Mouse (Mus musculus) G1E (cell line): ENCODE results near the gene Rps6kc1. TPM values are rescaled to one million over a fixed set of nuclear protein-coding genes. Genes with fewer than 3 reads are reported as not detected.

ENCODE experiments used
- ATAC-seq: 2 replicates; pipeline ENCODE4 v1.8.0; 2016; ENCODE audit warnings: mild to moderate bottlenecking; ENCODE audit not compliant: insufficient number of reproducible peaks, poor library complexity, low FRiP score, severe bottlenecking; ENCODE audit errors: extremely low read depth
- DNase-seq: peaks from one replicate; pipeline ENCODE4 v3.0.0; 2012; ENCODE audit warnings: low spot score
- H3K27me3 ChIP-seq: 2 replicates; pipeline ENCODE4 v1.6.1; 2012; ENCODE audit warnings: mild to moderate bottlenecking, low read length, inconsistent platforms; ENCODE audit not compliant: insufficient read depth
- H3K36me3 ChIP-seq: replicated peaks from 2 replicates; pipeline ENCODE3; 2012; ENCODE audit warnings: mild to moderate bottlenecking, inconsistent platforms
- H3K4me1 ChIP-seq: 2 replicates; pipeline ENCODE4 v1.6.1; 2012; ENCODE audit warnings: low read depth, low read length, inconsistent platforms, mixed read lengths; ENCODE audit not compliant: insufficient read depth
- H3K4me3 ChIP-seq: 2 replicates; pipeline ENCODE4 v1.5.1; 2012; ENCODE audit warnings: low read depth, mild to moderate bottlenecking, inconsistent platforms, low read length, moderate library complexity, mixed read lengths
- H3K9me3 ChIP-seq: replicated peaks from 2 replicates; pipeline ENCODE4 v1.6.1; 2012; ENCODE audit warnings: inconsistent platforms
- CTCF ChIP-seq: IDR thresholded peaks from 2 replicates; pipeline ENCODE4 v1.5.1; 2012; ENCODE audit warnings: low read depth, low read length, inconsistent platforms, mixed read lengths
- GATA1 ChIP-seq: IDR thresholded peaks from 2 replicates; pipeline ENCODE4 v1.6.1; 2012; ENCODE audit warnings: borderline replicate concordance, low read length, inconsistent platforms, mixed read lengths
- GATA2 ChIP-seq: IDR thresholded peaks from 2 replicates; pipeline ENCODE4 v1.6.1; 2012; ENCODE audit warnings: low read depth, low read length, inconsistent platforms, borderline replicate concordance
- POLR2AphosphoS5 ChIP-seq: IDR thresholded peaks from 2 replicates; pipeline ENCODE4 v1.6.1; 2012; ENCODE audit warnings: low read depth, low read length, inconsistent platforms; ENCODE audit not compliant: insufficient replicate concordance
- TAL1 ChIP-seq: conservative IDR thresholded peaks from 2 replicates; pipeline ENCODE4 v1.6.1; 2012; ENCODE audit warnings: low read depth, low read length, inconsistent platforms, mixed read lengths
- polyA plus RNA-seq: library from polyadenylated mRNA; stranded (reverse); fragments of >175 nt; gene quantifications from 2 replicates; pipeline ENCODE4 v1.2.3, GENCODE M21; 2012
- total RNA-seq, 2 experiments: library from RNA; stranded (forward) in 1 of 2; stranded (reverse) in 1 of 2; fragments of 200-1000 nt in 1 of 2; fragments of >200 nt in 1 of 2; fragmentation: Nextera tagmentation in 1 of 2; gene quantifications; 2 replicates each; pipeline ENCODE4 v1.2.3; 2014 to 2017

Rps6kc1 gene
- total and polyA plus RNA-seq, 3 experiments = 15.2 to 31.4 (median 16.5) TPM

DNA sequence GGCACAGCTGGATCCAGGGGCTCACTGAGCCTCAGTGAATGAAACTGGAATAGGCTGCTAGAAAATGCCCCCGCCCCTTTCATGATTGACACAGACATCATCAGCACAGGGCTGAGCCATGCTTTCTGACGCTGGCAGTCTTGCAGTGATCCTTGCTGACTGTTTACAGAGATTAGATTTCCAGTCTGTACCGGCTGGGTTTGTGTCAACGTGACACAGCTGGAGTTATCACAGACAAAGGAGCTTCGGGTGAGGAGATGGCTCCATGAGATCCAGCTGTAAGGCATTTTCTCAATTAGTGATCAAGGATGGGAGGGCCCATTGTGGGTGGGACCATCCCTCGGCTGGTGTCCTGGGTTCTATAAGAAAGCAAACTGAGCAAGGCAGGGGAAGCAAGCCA is 214.0 kb downstream of the Rps6kc1 start:
- H3K4me3 ChIP-seq = no peak overlapping the region
- no peak for DNase-seq
- no peaks in the 10 kb centered on the region for H3K4me1 ChIP-seq
- no peak for ATAC-seq
- peaks cover 58% of the 10 kb centered on the region for H3K9me3 ChIP-seq
- TF ChIP-seq GATA2 = no peak
- no peak for TF ChIP-seq POLR2AphosphoS5
- TF ChIP-seq GATA1 = no peak
- no peak for TF ChIP-seq TAL1
- no peak for TF ChIP-seq CTCF
- no peaks in the 10 kb centered on the region for H3K36me3 ChIP-seq
- H3K27me3 ChIP-seq = no peaks in the 10 kb centered on the region

DNA sequence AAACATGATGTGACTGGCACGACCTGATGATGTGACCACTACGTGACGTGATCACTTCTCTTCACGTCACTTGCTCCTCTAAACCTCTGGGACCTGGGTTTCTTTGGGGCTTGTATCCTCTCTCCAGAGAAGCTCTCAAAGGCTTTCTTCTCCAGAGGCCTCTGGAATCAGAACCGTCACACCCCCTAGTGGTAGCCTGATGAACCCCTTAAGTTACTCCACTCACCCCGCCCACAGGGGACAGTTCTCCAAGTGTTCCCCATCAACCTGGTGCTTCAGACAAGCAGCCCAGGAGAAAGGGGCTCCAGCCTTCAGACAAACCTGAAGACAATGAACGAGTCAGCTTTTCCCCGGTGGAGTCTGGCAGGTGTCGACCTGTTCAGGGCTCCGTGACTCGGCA is 216.0 kb downstream of the Rps6kc1 start:
- no peak for ATAC-seq
- Histone ChIP-seq H3K9me3 (peaks cover 70% of the 10 kb centered on the region), H3K4me3 (no peak overlapping the region), H3K36me3 (no peaks in the 10 kb centered on the region), H3K27me3 (no peaks in the 10 kb centered on the region), H3K4me1 (no peaks in the 10 kb centered on the region)
- DNase-seq = no peak
- no peak for TF ChIP-seq POLR2AphosphoS5
- TF ChIP-seq CTCF = no peak
- no peak for TF ChIP-seq GATA2
- no peak for TF ChIP-seq GATA1
- TF ChIP-seq TAL1 = no peak

DNA sequence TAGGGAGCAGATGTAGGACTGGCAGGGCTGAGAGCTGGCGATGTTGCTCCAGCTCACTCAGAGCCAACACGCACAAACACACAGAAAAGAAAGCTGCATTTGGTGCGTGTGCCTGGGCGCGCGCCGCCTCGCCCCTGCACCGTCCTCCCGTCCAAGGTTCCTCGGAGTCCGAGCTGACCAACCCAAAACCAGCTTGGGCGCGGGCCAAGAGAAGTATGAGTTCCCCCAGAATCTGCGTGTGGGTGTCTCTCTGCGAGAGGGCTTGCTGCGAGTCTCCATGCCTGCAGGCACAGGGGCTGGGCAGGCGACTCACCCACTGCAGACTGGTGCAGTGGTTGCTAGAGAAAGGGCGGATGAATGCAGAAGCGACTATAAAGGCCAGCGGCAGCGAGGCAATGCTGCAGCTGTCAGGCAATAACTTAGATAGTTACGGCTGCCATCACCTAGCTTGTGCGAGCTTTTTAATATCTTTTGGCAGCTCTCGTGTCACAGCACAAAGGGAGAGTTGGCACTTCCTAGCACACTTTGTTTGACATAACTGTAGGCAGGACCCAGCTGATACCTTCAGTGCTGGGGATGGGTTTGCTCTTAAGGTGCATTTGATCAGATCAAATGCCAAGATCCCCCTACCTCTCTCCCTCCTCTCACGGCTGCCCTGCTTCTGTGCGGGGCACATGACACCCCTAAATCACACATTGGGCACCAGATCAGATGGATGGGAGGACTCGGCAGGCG is 220.9 kb downstream of the Rps6kc1 start:
- H3K4me1 ChIP-seq = no peaks in the 10 kb centered on the region
- no peak for ATAC-seq
- no peak for DNase-seq
- no peak for TF ChIP-seq GATA2
- no peak for TF ChIP-seq POLR2AphosphoS5
- no peak for TF ChIP-seq GATA1
- TF ChIP-seq TAL1 = no peak
- TF ChIP-seq CTCF = no peak
- H3K36me3 ChIP-seq = no peaks in the 10 kb centered on the region
- H3K4me3 ChIP-seq = no peak overlapping the region
- no peaks in the 10 kb centered on the region for H3K27me3 ChIP-seq
- peaks cover 86% of the 10 kb centered on the region for H3K9me3 ChIP-seq

- Histone ChIP-seq H3K27me3 (no peaks in the 10 kb centered on the region), H3K4me1 (no peaks in the 10 kb centered on the region), H3K4me3 (no peak overlapping the region), H3K36me3 (no peaks in the 10 kb centered on the region), H3K9me3 (peaks cover 83% of the 10 kb centered on the region)
- TF ChIP-seq GATA1 = no peak
- no peak for TF ChIP-seq GATA2
- no peak for TF ChIP-seq TAL1
- TF ChIP-seq POLR2AphosphoS5 = no peak
- TF ChIP-seq CTCF = no peak
- DNase-seq (no peak), ATAC-seq (no peak)
These were observed 228.5 kb downstream of the Rps6kc1 start for GRCm38 (mm10) chr1:190683060-190683459.

GRCm38 (mm10) chr1:190682021-190682926 is 229.3 kb downstream of the Rps6kc1 start:
- ATAC-seq (no peak), DNase-seq (no peak)
- Histone ChIP-seq H3K27me3 (no peaks in the 10 kb centered on the region), H3K9me3 (peaks cover 85% of the 10 kb centered on the region), H3K4me3 (peak overlapping the region; percentile 45; the same call in 1 of the 2 replicates), H3K36me3 (no peaks in the 10 kb centered on the region), H3K4me1 (no peaks in the 10 kb centered on the region)
- no peak for TF ChIP-seq POLR2AphosphoS5
- TF ChIP-seq CTCF = no peak
- no peak for TF ChIP-seq TAL1
- no peak for TF ChIP-seq GATA1
- no peak for TF ChIP-seq GATA2

DNA sequence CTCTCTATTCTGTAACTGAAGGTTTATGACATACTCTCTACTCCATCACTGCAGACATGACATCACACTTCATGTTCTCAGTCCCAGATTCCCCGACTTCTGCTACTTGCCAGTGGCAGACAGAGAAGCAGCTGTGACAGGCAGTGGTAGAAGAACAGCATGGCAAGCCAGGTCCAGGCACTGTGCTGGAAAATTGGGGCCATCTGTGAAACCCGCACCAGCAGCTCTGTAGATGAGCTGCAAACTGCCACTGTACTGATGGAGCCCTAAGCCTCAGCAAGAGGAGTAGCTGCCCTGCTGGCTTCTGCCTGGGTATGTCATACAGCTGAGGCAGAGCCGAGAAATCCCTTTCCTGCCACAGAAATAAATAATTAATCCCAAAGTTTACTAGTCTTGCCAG is 236.1 kb downstream of the Rps6kc1 start:
- peaks cover 87% of the 10 kb centered on the region for H3K9me3 ChIP-seq
- TF ChIP-seq GATA2 = no peak
- no peak for TF ChIP-seq GATA1
- no peak for TF ChIP-seq POLR2AphosphoS5
- no peak for TF ChIP-seq TAL1
- no peak for TF ChIP-seq CTCF
- H3K36me3 ChIP-seq = no peaks in the 10 kb centered on the region
- H3K27me3 ChIP-seq = no peaks in the 10 kb centered on the region
- no peak overlapping the region for H3K4me3 ChIP-seq
- no peaks in the 10 kb centered on the region for H3K4me1 ChIP-seq
- DNase-seq (no peak), ATAC-seq (no peak)
